Mouse (Mus musculus) CH12.LX (cell line): ENCODE data around the gene Foxr1. TPM values are rescaled to one million over a fixed set of nuclear protein-coding genes. Genes with fewer than 3 reads are reported as not detected.

ENCODE experiments used
- DNase-seq: peaks from one replicate; pipeline ENCODE4 v3.0.0-alpha.2; 2013; ENCODE audit errors: extremely low read depth
- H3K27ac ChIP-seq: 2 replicates; pipeline ENCODE4 v1.5.1; 2012; ENCODE audit warnings: low read depth, mild to moderate bottlenecking, control low read depth, moderate library complexity; ENCODE audit not compliant: insufficient read depth
- H3K27me3 ChIP-seq: replicated peaks from 2 replicates; pipeline ENCODE3; 2012; ENCODE audit warnings: inconsistent platforms
- H3K36me3 ChIP-seq, 2 experiments: replicated peaks in 1 of 2; 2 replicates each; pipeline versions ENCODE3 to v1.6.1; 2012; ENCODE audit warnings: inconsistent platforms in 1 of 2, low read length in 1 of 2, mild to moderate bottlenecking in 1 of 2, mixed read lengths in 1 of 2, moderate library complexity in 1 of 2; ENCODE audit not compliant: control insufficient read depth in 1 of 2, insufficient read depth in 1 of 2
- H3K4me1 ChIP-seq, 2 experiments: 2 replicates each; pipeline ENCODE4 v1.6.1; 2012; ENCODE audit warnings: inconsistent platforms in 1 of 2, moderate library complexity in 1 of 2; ENCODE audit not compliant: insufficient read depth in 2 of 2, control insufficient read depth in 1 of 2
- H3K4me2 ChIP-seq: 2 replicates; pipeline ENCODE4 v1.6.1; 2012; ENCODE audit warnings: low read depth, mild to moderate bottlenecking, control low read depth; ENCODE audit not compliant: poor library complexity, insufficient read depth, severe bottlenecking
- H3K4me3 ChIP-seq, 3 experiments: fragments of 150-350 bp in 1 of 3; sonication (generic) in 1 of 3; replicated peaks in 1 of 3; 2 replicates each; pipeline versions ENCODE3 to v1.5.1; 2011 to 2012; ENCODE audit warnings: low read depth in 2 of 3, low read length in 2 of 3, mild to moderate bottlenecking in 2 of 3, moderate library complexity in 2 of 3, control low read depth in 1 of 3, improper control_type of control experiment in 1 of 3, inconsistent platforms in 1 of 3, mixed read lengths in 1 of 3; ENCODE audit not compliant: poor library complexity in 1 of 3
- H3K79me2 ChIP-seq: replicated peaks from 2 replicates; pipeline ENCODE4 v1.6.1; 2012; ENCODE audit warnings: mild to moderate bottlenecking, moderate library complexity; ENCODE audit not compliant: control insufficient read depth, poor library complexity, insufficient read depth, severe bottlenecking; ENCODE audit errors: extremely low read depth
- H3K9ac ChIP-seq: 2 replicates; pipeline ENCODE4 v1.6.1; 2012; ENCODE audit warnings: low read depth, mild to moderate bottlenecking, control low read depth, moderate library complexity; ENCODE audit not compliant: insufficient read depth
- H3K9me3 ChIP-seq: replicated peaks from 2 replicates; pipeline ENCODE3; 2012; ENCODE audit warnings: low read length, inconsistent platforms, mixed read lengths
- BHLHE40 ChIP-seq: IDR thresholded peaks from 2 replicates; pipeline ENCODE4 v1.6.1; 2011; ENCODE audit warnings: mild to moderate bottlenecking, low read depth, low read length, improper control_type of control experiment
- CHD1 ChIP-seq: IDR thresholded peaks from 2 replicates; pipeline ENCODE4 v1.6.1; 2012; ENCODE audit warnings: low read depth, low read length, improper control_type of control experiment, inconsistent platforms
- CHD2 ChIP-seq: IDR thresholded peaks from 2 replicates; pipeline ENCODE4 v1.6.1; 2011; ENCODE audit warnings: low read length, improper control_type of control experiment
- CTCF ChIP-seq, 2 experiments: IDR thresholded peaks in 1 of 2; conservative IDR thresholded peaks in 1 of 2; 2 replicates each; pipeline ENCODE4 v1.5.1; 2011 to 2012; ENCODE audit warnings: low read depth in 2 of 2, low read length in 2 of 2, improper control_type of control experiment in 1 of 2, inconsistent platforms in 1 of 2, mild to moderate bottlenecking in 1 of 2, moderate library complexity in 1 of 2
- E2F4 ChIP-seq: IDR thresholded peaks from 2 replicates; pipeline ENCODE4 v1.6.1; 2011; ENCODE audit warnings: low read depth, low read length, improper control_type of control experiment; ENCODE audit not compliant: insufficient replicate concordance
- ELF1 ChIP-seq: IDR thresholded peaks from 2 replicates; pipeline ENCODE4 v1.6.1; 2014; ENCODE audit warnings: low read depth, mild to moderate bottlenecking, inconsistent platforms, low read length, improper control_type of control experiment
- EP300 ChIP-seq: IDR thresholded peaks from 2 replicates; pipeline ENCODE4 v1.6.1; 2011; ENCODE audit warnings: low read length, improper control_type of control experiment
- ETS1 ChIP-seq: conservative IDR thresholded peaks from 2 replicates; pipeline ENCODE4 v1.6.1; 2012; ENCODE audit warnings: low read depth, mild to moderate bottlenecking, inconsistent platforms, low read length, improper control_type of control experiment, moderate library complexity
- HCFC1 ChIP-seq: IDR thresholded peaks from 2 replicates; pipeline ENCODE4 v1.6.1; 2012; ENCODE audit warnings: low read depth, mild to moderate bottlenecking, inconsistent platforms, low read length, improper control_type of control experiment
- IRF4 ChIP-seq: IDR thresholded peaks from 2 replicates; pipeline ENCODE4 v1.6.1; 2014; ENCODE audit warnings: low read depth, mild to moderate bottlenecking, inconsistent platforms, low read length, improper control_type of control experiment
- JUN ChIP-seq: IDR thresholded peaks from 2 replicates; pipeline ENCODE4 v1.6.1; 2011; ENCODE audit warnings: low read depth, mild to moderate bottlenecking, low read length, improper control_type of control experiment, moderate library complexity; ENCODE audit not compliant: insufficient read depth
- JUND ChIP-seq: conservative IDR thresholded peaks from 2 replicates; pipeline ENCODE4 v1.6.1; 2011; ENCODE audit warnings: low read depth, low read length, improper control_type of control experiment
- KAT2A ChIP-seq: IDR thresholded peaks from 2 replicates; pipeline ENCODE4 v1.6.1; 2012; ENCODE audit warnings: low read length, improper control_type of control experiment, inconsistent platforms; ENCODE audit not compliant: insufficient replicate concordance
- MAX ChIP-seq: IDR thresholded peaks from 2 replicates; pipeline ENCODE4 v1.6.1; 2011; ENCODE audit warnings: low read length, improper control_type of control experiment
- MAZ ChIP-seq: IDR thresholded peaks from 2 replicates; pipeline ENCODE4 v1.6.1; 2012; ENCODE audit warnings: low read depth, mild to moderate bottlenecking, inconsistent platforms, low read length, improper control_type of control experiment, moderate library complexity
- MEF2A ChIP-seq: IDR thresholded peaks from 2 replicates; pipeline ENCODE4 v1.6.1; 2014; ENCODE audit warnings: low read depth, mild to moderate bottlenecking, inconsistent platforms, low read length, improper control_type of control experiment, borderline replicate concordance
- MXI1 ChIP-seq: IDR thresholded peaks from 2 replicates; pipeline ENCODE4 v1.6.1; 2011; ENCODE audit warnings: mild to moderate bottlenecking, low read depth, low read length, improper control_type of control experiment
- MYC ChIP-seq: IDR thresholded peaks from 2 replicates; pipeline ENCODE4 v1.6.1; 2011; ENCODE audit warnings: low read depth, mild to moderate bottlenecking, improper control_type of control experiment, low read length
- NELFE ChIP-seq: IDR thresholded peaks from 2 replicates; pipeline ENCODE4 v1.6.1; 2011; ENCODE audit warnings: low read depth, low read length, improper control_type of control experiment
- POLR2A ChIP-seq: IDR thresholded peaks from 2 replicates; pipeline ENCODE4 v1.6.1; 2011; ENCODE audit warnings: low read depth, mild to moderate bottlenecking, improper control_type of control experiment, low read length
- POLR2AphosphoS2 ChIP-seq: IDR thresholded peaks from 2 replicates; pipeline ENCODE4 v1.6.1; 2011; ENCODE audit warnings: low read depth, low read length, improper control_type of control experiment
- RAD21 ChIP-seq: IDR thresholded peaks from 2 replicates; pipeline ENCODE4 v1.6.1; 2011; ENCODE audit warnings: low read depth, mild to moderate bottlenecking, low read length, improper control_type of control experiment, moderate library complexity
- RCOR1 ChIP-seq: conservative IDR thresholded peaks from 2 replicates; pipeline ENCODE4 v1.6.1; 2012; ENCODE audit warnings: low read depth, mild to moderate bottlenecking, inconsistent platforms, low read length, improper control_type of control experiment
- SMC3 ChIP-seq: IDR thresholded peaks from 2 replicates; pipeline ENCODE4 v1.6.1; 2011; ENCODE audit warnings: low read depth, low read length, improper control_type of control experiment
- TBP ChIP-seq: conservative IDR thresholded peaks from 2 replicates; pipeline ENCODE4 v1.6.1; 2011; ENCODE audit warnings: low read depth, low read length, improper control_type of control experiment
- TCF12 ChIP-seq: IDR thresholded peaks from 2 replicates; pipeline ENCODE4 v1.6.1; 2014; ENCODE audit warnings: low read depth, mild to moderate bottlenecking, inconsistent platforms, low read length, improper control_type of control experiment
- UBTF ChIP-seq: IDR thresholded peaks from 2 replicates; pipeline ENCODE4 v1.6.1; 2012; ENCODE audit warnings: low read depth, mild to moderate bottlenecking, inconsistent platforms, low read length, improper control_type of control experiment, moderate library complexity
- USF1 ChIP-seq: IDR thresholded peaks from 2 replicates; pipeline ENCODE4 v1.6.1; 2014; ENCODE audit warnings: low read depth, mild to moderate bottlenecking, inconsistent platforms, low read length, improper control_type of control experiment
- ZC3H11A ChIP-seq: IDR thresholded peaks from 2 replicates; pipeline ENCODE4 v1.6.1; 2012; ENCODE audit warnings: low read depth, mild to moderate bottlenecking, inconsistent platforms, low read length, improper control_type of control experiment
- ZKSCAN1 ChIP-seq: IDR thresholded peaks from 2 replicates; pipeline ENCODE4 v1.6.1; 2012; ENCODE audit warnings: low read depth, inconsistent platforms, low read length, improper control_type of control experiment, borderline replicate concordance
- ZMIZ1 ChIP-seq: IDR thresholded peaks from 2 replicates; pipeline ENCODE4 v1.6.1; 2012; ENCODE audit warnings: low read depth, mild to moderate bottlenecking, inconsistent platforms, low read length, improper control_type of control experiment
- ZNF384 ChIP-seq: IDR thresholded peaks from 2 replicates; pipeline ENCODE4 v1.6.1; 2012; ENCODE audit warnings: low read depth, low read length, improper control_type of control experiment, inconsistent platforms
- dilution Hi-C: fragments of 300-500 bp; cut with MboI; formaldehyde crosslinking; loops from 2 replicates; pipeline ENCODE4 v1.14.3; 2020; ENCODE audit warnings: low sequenced_read_pairs; ENCODE audit not compliant: extremely low pct_unique_long_range_greater_than_20kb, extremely low pct_ligation_motif_present
- in situ Hi-C: fragments of 300-500 bp; cut with MboI; formaldehyde crosslinking; loops from 3 replicates; pipeline ENCODE4 v1.14.3; 2019; ENCODE audit warnings: low sequenced_read_pairs, low pct_ligation_motif_present, low pct_unique_long_range_greater_than_20kb, mixed read lengths
- polyA plus RNA-seq: library from polyadenylated mRNA; unstranded; fragments of >175 nt; gene quantifications from 2 replicates; pipeline ENCODE4 v1.2.1, GENCODE M21; 2012; ENCODE audit warnings: low read depth; ENCODE audit not compliant: insufficient read length
- total RNA-seq, 2 experiments: library from RNA; depleted of rRNA; stranded (reverse); fragments of 300-350 nt in 1 of 2; fragments of >200 nt in 1 of 2; gene quantifications; 2 replicates each; pipeline ENCODE4 v1.2.3; 2012 to 2014

Gene Foxr1
- total and polyA plus RNA-seq, 3 experiments: 0.21 to 1.4 TPM; not detected in 1

DNA sequence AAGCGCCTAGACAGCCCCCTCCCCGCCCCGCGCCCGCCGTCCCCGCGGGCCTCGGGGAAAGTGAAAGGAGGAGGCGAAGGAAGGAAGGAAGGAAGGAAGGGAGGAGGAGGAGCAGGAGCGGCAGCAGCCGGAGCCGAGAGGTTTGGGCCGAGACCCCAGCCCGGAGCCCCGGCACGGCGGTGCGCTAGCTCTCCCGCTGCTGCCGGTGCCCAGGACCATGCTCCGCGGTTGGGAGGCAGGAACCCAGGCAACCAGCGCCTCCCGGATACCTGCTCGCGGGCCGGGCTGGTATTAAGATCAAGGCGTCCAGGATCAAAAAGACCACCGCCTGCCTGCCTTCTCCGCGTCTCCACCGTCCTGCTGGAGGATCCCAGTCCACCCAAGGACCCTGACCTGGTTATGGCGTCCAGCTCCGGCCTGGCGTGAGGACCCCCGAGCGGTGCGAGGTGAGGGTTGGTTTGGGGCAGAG lies 42.1 kb upstream of the Foxr1 start:
- Histone ChIP-seq H3K79me2 (no peaks in the 10 kb centered on the region), H3K27me3 (peaks cover 5% of the 10 kb centered on the region), H3K4me3 (peak overlapping the region; percentile 80 to 96 (median 92)), H3K4me2 (peak overlapping the region; percentile 85), H3K9ac (peak overlapping the region; percentile 94), H3K4me1 (peaks cover 11 to 74% of the 10 kb centered on the region in 2 experiments), H3K9me3 (no peaks in the 10 kb centered on the region), H3K36me3 (peaks cover 0 to 21% of the 10 kb centered on the region in 2 experiments), H3K27ac (no peak overlapping the region)
- DNase-seq: no peak
- in situ Hi-C loops: no loop called here
- TF ChIP-seq ZKSCAN1: no peak
- TF ChIP-seq POLR2A: 0 out of 2 replicates have a peak, but pooled peaks have one; percentile 0
- 0 out of 2 replicates have a peak, but pooled peaks have one; percentile 12 for TF ChIP-seq MXI1
- 0 out of 2 replicates have a peak, but pooled peaks have one; percentile 50 for TF ChIP-seq UBTF
- dilution Hi-C loops: no loop called here

DNA sequence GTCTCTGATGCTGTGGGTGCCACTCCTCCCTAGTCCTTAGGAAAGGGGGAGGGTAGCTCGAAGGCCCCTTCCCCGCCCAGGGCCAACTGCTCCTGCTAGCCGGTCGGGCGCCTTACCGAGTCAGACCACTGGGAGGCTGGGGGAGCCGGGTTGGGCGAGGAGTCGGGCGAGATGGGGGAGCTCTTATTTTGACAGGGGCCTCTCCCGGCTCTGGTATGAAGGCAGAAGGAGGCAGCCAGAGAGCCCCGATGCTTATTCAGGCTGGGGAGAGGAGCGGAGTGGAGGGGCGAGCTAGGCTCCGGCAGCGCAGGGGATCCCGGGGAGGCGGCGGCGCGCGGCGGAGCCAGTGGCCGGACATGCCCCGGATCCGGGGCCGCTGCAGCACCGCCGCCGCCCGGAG lies 41.6 kb upstream of the Foxr1 start, which contains the start of gene Bcl9l:
Gene Bcl9l, plus strand, starts transcription at position 274 of the 400 bp plus-strand sequence.
- Histone ChIP-seq H3K4me2 (peak within 1 kb of the TSS; percentile 85), H3K9ac (peak within 1 kb of the TSS; percentile 94), H3K27ac (no peak within 1 kb of the TSS), H3K27me3 (peaks cover 5% of the 10 kb centered on the region), H3K9me3 (no peaks in the 10 kb centered on the region), H3K79me2 (no peaks in the 10 kb centered on the region), H3K36me3 (peaks cover 0 to 17% of the 10 kb centered on the region in 2 experiments), H3K4me1 (peaks cover 11 to 74% of the 10 kb centered on the region in 2 experiments), H3K4me3 (peak within 1 kb of the TSS; percentile 80 to 96 (median 92))
- dilution Hi-C loops (no loop called here), in situ Hi-C loops (no loop called here)
- DNase-seq: peak; percentile 82
- TF ChIP-seq SMC3: peak; percentile 54
- TF ChIP-seq USF1: no peak
- peak; percentile 66; the same call in 1 of the 2 replicates for TF ChIP-seq UBTF
- no peak for TF ChIP-seq JUND
- no peak for TF ChIP-seq ZMIZ1
- no peak for TF ChIP-seq CHD1
- no peak for TF ChIP-seq KAT2A
- peak; percentile 46 for TF ChIP-seq HCFC1
- no peak for TF ChIP-seq TBP
- TF ChIP-seq RCOR1: no peak
- no peak for TF ChIP-seq POLR2AphosphoS2
- no peak for TF ChIP-seq ELF1
- TF ChIP-seq MAZ: no peak
- no peak for TF ChIP-seq BHLHE40
- no peak for TF ChIP-seq EP300
- TF ChIP-seq JUN: no peak
- no peak for TF ChIP-seq NELFE
- no peak for TF ChIP-seq ZC3H11A
- TF ChIP-seq TCF12: no peak; the same call in 1 of the 2 replicates
- TF ChIP-seq MYC: no peak
- no peak for TF ChIP-seq E2F4
- TF ChIP-seq MAX: no peak
- peak; percentile 62 for TF ChIP-seq MEF2A
- TF ChIP-seq RAD21: peak; percentile 39
- peak; percentile 54; the same call in 1 of the 2 replicates for TF ChIP-seq POLR2A
- no peak for TF ChIP-seq MXI1
- TF ChIP-seq ZNF384: no peak
- no peak for TF ChIP-seq IRF4
- TF ChIP-seq ETS1: no peak
- peak in 1 of 2 experiments; percentile 67; a peak in 2 of 4 replicates for TF ChIP-seq CTCF (conservative IDR thresholded peaks at IDR 0.05 in 1 of 2, IDR thresholded peaks at IDR 0.05 in 1 of 2; ENCODE audit: low read depth in 2 of 2, low read length in 2 of 2)
- TF ChIP-seq ZKSCAN1: no peak
- no peak for TF ChIP-seq CHD2
